Mouse (Mus musculus) adrenal gland, adult 18-20 months (tissue): ENCODE results near the gene Tmem106b. TPM values are rescaled to one million over a fixed set of nuclear protein-coding genes. Genes with fewer than 3 reads are reported as not detected.

Source experiments
- DNase-seq, 2 experiments: peaks; one replicate each; pipeline ENCODE4 v3.0.0; 2021 to 2022; ENCODE audit warnings: low spot score in 2 of 2
- long read RNA-seq, 2 experiments: library from polyadenylated mRNA; stranded (forward); transcript quantifications; one replicate each; pipeline ENCODE4 v2.0.0; 2021
- total RNA-seq, 2 experiments: library from RNA; stranded (reverse); gene quantifications; 1 replicate in 1 of 2; 2 replicates in 1 of 2; pipeline ENCODE4 v1.2.3; 2021

The Tmem106b gene
- total RNA-seq = 100 to 1,000 TPM; 119 to 136 TPM
- long read RNA-seq, experiment 1, full-length matches to known transcripts = 27 of 31 reads
- long read RNA-seq, experiment 1, partial matches to known transcripts = 0 of 31 reads
- long read RNA-seq, experiment 1, other reads (novel, unspliced or antisense) = 4 of 31 reads
- long read RNA-seq, experiment 2, full-length matches to known transcripts = 36 of 68 reads
- long read RNA-seq, experiment 2, partial matches to known transcripts = 1 of 68 reads
- long read RNA-seq, experiment 2, other reads (novel, unspliced or antisense) = 31 of 68 reads

DNA sequence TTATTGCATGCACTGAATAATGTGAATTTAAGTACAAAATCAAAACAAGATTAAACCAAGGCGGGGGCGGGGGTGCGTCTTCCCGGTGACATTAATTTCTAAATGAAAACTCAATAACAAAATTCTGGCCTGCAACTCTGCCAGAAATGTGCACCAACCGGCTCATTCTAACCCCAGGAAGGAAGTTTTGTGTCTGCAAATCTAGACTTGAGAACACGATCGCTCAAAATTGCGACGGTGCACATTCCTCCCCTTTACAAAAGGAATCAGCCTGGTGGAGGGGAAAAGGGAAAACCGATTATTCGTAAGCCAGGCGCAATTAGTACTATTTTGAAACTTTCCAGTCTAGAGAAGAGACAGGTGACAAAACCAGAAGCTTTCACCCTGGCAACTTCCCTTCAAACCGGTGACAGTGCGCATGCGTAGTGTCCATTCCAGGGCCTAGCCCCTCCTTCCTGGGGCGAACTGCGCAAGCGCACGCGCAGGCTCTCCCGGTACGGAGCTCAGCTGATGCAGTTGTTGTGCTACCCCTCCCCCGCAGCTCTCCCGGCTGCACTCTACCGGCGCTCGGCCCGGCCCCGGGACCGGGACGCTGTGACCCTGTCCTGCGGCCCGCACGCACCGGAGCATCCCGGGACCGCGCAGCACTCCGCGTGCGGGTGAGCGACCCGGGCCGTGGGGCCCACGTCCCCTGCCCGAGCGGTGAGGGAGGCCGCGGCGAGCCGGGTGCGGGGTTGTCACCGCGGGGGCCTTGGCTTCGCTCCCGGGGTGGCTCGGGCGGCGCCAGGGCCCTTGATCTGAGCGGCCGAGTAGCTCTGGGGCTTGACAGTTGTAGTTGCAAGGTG lies at the start of gene Tmem106b:
Gene Tmem106b (plus strand): TSS at position 458 of the 845 bp plus-strand sequence.
- peak; percentile 95 to 97 for DNase-seq

DNA sequence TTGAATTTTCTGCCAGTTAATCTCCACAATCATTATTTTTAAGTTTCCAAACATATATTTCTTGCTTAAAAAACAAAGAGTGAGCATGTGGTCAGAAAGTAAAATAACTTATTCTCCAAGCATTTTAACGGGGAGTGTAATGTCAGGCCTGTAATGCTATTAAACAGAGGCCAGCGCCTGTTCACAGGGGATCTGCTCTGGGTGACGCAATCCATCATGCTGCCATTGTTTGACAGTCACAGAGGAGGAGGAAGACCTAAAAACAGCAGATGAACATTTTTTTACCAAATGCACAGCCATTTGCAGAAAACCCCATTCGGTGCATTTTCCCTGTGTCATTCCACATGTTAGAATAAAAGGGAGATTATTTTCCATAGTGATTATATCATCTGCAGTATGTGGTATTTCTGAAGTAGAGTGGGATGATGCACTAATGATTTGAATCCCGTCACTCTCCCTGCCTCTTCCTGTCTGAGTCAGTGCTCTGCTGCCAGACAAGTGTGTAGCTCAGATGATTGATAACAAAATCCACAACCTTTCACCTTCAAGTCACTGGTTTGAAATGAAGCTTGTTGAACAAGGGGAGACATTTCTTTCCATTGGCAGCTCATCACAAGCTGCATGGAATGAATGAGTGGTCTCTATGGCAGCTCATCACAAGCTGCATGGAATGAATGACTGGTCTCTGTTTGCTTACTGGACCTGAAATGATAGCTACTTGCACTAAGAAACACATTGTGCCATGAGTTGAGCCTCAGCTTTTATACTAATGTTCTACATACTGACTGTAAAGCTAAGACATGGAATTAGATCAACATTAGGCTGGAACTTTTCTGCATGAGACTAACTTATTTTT lies 48.1 kb upstream of the Tmem106b start:
- DNase-seq = no peak

DNA sequence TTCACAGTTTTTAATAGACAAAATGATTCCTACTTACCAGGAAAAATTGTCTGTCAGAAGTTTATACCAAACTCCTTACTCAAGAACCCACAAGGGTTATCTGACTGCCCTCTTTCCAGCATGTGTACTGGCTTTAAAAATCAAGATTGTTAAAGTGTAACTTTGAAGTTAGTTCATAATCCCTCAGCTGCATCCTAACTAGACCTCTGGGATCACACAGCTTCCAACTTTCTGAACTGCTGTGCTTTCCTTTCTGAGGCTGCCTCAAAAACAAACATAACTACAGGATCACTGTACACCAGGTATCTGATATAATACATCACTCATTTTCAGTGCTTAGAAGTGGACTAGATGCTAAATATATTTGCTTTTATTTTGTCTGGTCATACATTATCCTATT lies 39.0 kb upstream of the Tmem106b start:
- no peak for DNase-seq

DNA sequence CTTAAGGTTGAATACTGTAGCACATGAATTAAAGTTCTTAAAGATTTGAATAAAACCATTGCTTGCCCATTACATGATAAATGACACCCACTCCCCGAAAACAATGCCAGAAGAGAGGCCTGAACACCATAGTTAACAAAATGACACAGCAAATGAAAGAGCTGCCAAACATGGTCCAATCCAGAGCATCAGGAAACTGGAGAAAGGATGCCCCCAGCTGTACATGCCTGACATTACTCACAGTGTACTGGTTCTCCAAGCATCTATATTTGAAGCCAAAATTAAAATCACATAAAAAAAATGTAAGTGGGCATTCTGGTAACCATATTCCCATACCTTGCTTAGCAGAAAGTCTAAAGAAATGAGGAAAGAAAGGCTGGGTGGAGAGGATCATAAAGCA lies 38.6 kb upstream of the Tmem106b start:
- no peak for DNase-seq

DNA sequence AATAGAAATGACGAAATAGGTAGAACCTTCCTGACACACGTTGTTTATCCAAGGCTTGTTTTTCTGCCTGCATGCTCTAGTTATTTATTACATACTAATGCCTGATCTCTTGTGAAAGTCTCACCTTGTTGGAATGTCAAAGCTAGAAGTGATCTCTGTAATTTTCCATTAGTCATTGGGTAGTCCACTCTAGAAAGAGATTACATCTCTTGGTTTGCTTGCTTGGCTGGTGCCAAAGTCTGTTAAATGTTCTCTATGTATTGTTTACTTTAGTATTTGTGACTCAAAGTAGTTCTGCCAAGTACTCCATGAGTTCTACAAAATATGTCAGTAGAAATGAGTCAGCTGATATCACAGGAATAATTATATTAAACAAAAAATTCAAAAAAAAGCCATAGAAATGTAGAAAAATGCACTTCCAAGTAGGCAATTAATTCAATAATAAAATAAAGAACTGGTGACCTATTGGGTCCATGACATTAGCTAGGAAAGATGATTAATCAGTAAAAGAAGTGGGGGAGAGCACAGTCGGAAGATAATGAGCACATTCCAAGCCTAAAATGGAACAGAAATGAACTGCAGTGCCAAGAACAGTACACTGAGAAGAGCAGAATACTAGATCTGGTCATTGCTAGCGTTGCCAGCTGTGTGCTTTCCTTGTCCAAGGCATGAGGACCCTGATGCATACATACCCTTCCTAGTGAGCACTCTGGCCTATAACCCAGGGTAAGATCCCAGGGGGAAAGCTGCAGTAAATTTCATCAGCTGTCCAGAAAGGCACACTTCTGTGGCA lies 17.0 kb upstream of the Tmem106b start:
- no peak for DNase-seq

DNA sequence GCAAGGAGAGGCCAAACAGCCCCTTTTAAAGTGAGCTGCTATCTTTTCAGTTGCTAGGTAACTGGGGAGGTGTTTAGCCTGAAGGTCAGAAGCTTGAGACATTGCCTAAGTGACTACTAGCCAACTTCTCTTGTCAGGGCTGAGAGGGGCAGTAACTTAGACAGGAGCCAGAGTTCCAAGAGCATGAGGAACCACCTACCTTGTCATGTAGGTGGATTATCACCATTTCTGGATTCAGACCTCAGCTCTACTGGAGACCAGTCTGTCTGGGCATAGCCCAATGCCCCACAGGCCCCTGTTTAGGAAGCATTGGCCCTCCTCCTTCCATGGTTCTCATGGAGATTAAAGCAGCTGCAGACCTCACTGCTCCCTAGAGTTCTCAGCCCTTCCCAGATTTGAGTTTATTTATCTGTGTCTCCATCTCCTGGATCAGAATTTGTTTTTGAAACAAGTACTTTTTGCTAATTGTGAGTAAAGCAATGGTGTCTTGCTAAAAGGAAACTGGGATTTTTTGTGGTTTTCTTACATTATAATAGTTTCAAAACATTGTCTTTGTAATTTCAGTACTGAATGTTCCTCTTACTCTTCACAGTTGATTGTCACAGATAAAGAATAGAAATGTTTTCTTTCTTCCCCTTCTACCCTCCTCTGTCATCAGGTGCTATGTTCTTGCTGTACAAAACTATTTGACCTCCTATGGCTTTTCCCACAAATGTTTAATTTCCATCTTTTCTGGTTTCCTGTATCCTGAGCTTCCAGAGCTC lies 8.1 kb upstream of the Tmem106b start:
- no peak for DNase-seq

DNA sequence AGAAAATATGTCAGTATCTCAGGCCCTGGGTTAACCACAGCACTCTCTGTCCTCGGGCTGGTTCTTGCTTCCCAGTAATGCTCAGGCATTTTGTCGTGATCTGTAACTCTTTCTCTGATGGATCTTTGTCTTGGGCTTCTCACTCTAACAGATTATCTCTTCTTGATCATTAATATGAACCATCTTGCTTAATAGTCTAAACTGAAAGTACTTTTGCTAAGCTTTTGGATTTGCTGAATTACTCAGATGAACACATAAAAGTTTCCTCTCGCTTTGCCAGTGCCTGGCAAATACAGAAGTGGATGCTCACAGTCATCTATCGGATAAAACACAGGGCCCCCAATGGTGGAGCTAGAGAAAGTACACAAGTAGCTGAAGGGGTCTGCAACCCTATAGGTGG lies 7.5 kb upstream of the Tmem106b start:
- no peak for DNase-seq

DNA sequence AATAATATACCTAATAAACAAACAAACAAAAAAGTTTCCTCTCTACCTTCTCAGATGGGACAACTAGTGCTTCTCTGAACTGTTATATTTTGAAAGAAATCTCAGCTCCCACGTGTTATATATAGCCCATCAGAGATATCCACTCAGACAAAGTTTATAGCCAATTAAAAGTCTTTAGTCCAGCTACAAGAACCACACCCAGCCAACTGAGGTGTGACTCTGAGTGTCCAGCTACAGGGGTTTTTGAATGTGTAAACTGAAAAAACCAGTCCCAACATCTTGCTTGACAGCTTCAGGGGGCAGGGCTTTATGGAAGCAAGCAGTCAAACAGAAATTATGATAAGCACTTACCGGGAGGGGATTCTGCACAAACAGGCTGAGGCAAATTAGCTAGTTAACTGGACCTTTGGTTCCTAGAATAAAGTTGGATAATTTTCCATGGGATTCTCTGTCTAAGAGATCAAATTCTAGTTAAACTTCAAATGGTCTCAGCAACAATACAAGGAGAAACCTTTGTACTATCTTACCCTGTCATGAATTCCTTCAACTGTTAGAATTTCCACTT lies 6.8 kb upstream of the Tmem106b start:
- DNase-seq = no peak

DNA sequence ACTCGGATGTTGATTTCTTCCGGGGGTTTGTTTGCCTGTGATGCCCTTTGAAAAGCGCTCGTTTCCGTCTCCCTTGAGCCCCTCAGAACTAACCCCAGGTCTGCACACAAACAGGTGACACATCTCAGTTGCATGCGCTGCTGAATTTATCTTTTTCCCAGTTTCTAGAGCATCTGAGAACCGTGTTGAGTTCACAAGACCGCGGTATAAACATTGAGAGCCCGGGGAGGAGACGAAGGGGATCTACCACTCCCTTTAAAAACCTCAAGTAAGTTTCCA lies 527 bp downstream of the Tmem106b start:
- DNase-seq = no peak

DNA sequence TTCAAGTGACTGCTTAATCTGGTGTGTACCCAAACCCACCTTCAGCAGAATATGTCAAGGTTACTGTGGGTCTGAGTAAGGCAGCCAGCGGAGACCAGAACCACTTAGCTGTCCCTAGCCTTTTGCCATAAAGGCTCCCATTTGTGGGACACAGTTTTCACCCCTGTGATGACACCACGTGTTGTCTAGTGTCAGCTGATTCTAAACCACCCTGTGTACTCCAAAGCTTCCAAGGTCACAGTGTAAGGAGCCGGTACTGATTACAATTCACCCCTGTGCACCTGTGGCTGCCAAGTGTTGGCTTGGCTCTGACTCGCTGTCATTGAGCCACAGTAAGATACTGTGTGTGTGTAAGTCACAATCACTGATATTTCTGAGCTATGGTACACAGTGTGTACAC lies 926 bp downstream of the Tmem106b start:
- DNase-seq = peak in 1 of 2 experiments; percentile 22

DNA sequence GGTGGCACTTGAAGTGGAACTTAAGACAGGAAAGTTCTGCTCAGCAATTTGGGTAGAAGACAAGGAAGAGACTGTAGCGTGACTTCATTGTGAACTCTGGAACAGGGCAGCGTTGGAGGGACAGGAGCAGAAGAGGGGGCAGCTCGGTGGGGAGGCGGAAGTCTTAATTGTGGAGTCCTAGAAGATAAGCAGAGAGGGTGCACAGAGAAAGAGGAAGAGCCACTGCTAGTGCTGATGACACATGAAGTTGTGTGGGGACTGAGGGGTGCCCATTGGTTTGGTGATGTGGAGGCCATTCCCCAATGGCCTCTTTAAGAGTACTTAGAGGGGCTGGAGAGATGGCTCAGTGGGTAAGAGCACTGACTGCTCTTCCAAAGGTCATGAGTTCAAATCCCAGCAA lies 3.5 kb downstream of the Tmem106b start:
- no peak for DNase-seq

DNA sequence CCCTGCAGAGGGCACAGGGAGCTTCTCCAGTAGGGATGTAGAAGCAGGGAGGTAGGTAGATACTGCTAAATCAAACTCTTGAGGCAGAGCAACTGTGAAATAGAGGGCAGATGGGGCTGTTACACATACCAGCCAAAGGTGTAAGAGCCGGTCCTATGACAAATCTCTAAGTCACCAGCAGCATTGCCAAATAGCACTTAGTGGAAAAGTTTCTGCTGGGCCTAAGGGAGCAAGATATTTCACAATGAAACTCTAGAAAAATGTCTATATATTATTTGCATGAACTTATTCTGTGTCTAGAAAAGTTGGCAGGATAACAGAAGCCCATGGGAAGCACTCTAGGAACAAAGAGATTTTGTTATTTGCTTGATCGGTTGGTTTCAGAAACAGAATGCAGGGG lies 4.3 kb downstream of the Tmem106b start:
- DNase-seq = peak in 1 of 2 experiments; percentile 18

DNA sequence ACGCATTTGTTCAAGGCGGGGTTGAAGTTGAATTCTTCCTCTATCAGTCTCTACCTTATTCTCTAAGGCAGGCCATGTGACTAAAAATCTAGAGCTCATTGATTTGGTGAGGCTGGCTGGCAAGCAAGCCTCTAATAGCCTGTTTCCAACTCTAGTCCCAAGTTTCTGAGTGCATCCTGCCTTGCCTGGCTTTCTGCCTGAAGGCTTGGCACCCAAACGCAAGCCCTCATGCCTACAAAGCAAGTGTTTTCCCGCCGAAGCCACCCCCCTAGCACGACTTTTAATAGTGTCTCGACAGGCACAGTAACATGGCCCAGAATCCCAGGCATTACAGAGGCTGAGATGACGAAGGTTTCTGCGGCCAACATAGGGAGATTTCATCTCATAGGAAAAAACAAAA lies 13.3 kb downstream of the Tmem106b start:
- no peak for DNase-seq

DNA sequence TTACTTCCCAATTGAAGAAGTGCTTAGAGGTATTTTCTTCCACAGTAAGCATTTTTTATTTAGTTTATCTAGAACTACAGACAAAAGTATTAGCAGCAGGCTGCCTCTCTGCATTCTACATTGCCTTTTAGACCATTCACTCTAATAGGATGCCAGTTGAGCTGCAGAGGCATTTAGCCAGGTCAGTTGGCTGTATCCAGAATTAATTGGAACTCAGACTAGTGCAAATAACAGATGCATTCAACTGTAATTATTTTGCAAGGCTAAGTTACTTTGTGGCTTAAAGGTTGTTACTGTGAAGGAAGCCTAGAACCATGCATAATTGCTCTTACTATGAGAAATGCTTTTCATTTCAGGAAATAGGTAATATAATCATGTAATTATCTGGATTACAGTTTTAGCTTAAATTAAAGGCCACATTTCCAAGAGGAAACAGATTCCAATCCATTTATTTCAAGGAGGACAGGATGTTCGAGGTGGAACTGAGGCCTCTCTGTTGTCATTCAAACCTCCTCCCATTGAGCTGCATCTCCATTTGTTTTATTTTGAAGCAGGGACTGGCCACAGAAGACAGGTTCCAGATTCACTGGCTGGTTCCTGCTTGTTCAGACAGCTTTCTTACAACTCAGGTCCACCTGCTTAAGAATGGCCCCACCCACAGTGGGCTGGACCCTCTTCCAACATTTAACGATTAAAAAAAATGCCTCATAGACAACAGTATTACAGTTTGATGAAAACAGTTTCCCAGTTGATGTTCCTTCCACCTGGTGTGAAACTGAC lies 27.3 kb downstream of the Tmem106b start:
- DNase-seq = no peak

DNA sequence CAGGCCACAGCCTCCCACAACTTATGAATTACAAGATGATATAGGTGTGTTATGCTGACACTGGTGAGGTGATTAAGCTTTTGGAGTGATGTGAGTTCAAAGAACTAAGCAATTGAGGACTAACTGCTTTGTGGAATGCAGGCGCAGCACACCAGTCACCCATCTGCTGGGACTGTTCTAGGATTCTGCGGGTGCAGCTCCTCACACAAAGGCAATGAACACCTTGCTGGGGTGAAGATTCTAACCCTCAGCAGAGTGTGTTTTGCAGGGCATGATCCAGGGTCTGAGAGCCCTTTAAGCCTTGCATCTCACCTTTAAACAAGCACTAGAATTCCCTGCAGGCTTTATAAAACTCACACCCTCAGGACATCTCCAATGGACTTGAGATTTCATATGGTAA lies 30.6 kb downstream of the Tmem106b start:
- no peak for DNase-seq

DNA sequence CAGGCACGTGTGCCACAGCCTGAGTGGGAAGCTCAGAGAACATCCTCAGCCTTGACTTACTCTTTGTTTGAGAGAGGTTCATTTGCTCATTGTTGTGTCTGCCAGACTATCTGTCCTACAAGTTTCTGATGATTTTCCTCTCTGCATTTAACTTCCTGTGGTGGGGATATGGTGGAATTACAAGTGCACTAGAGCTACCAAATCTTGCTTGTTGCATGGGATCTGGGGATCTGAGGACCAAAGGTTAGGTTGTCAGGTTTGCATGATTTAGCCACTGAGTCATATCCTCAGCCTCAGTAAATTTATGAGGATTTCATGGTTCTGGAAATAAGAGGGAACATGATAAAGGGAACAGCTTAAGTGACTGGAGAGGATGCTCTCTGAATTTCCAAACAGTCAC lies 39.1 kb downstream of the Tmem106b start:
- DNase-seq = no peak

DNA sequence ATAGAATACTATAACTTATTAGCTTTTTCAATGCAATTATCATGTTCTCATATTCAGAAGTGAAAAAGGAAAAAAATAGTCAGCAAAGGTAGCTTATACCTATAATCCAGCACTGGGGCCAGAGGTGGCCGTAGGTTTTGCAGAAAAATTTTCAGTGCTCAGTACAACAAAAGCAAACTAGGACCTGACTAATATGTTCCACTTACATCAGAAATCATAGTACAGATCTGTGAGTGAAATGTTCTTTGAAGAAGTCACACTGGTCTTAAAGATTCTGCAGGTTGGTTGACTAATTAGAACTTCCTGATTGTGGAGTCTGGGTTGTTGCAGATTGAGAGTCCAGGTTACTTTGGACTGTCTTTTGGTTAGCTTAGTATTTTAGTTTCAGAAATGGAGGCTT lies 67.7 kb downstream of the Tmem106b start:
- no peak for DNase-seq
